Mouse (Mus musculus) forebrain, embryonic 16.5 days (tissue): ENCODE measurements around the gene Prl2c1. TPM values are rescaled to one million over a fixed set of nuclear protein-coding genes. Genes with fewer than 3 reads are reported as not detected.
"Not testable (repeated sequence)": the region's sequence is repeated elsewhere in the genome, so short reads cannot be mapped to it uniquely, and the experiment has no call there.

ENCODE experiments used
- ATAC-seq: fragments of 200-750 bp; cut with Nextera tagmentation; 2 replicates; pipeline ENCODE4 v1.8.0; 2017; ENCODE audit warnings: mild to moderate bottlenecking, moderate library complexity
- H3K27ac ChIP-seq: fragments of 300-500 bp; sonication (generic); 2 replicates; pipeline ENCODE4 v1.5.1; 2014; ENCODE audit warnings: low read length, control low read depth
- H3K27me3 ChIP-seq: fragments of 300-500 bp; sonication (generic); replicated peaks from 2 replicates; pipeline ENCODE4 v1.6.1; 2014; ENCODE audit warnings: low read length; ENCODE audit not compliant: control insufficient read depth, insufficient read depth
- H3K36me3 ChIP-seq: fragments of 300-500 bp; sonication (generic); 2 replicates; pipeline ENCODE4 v1.6.1; 2014; ENCODE audit not compliant: control insufficient read depth, insufficient read depth
- H3K4me1 ChIP-seq: fragments of 300-500 bp; sonication (generic); replicated peaks from 2 replicates; pipeline ENCODE4 v1.6.1; 2014; ENCODE audit warnings: low read length; ENCODE audit not compliant: control insufficient read depth, insufficient read depth
- H3K4me2 ChIP-seq: fragments of 300-500 bp; sonication (generic); 2 replicates; pipeline ENCODE4 v1.6.1; 2014; ENCODE audit warnings: mild to moderate bottlenecking, low read length, control low read depth
- H3K4me3 ChIP-seq: fragments of 300-500 bp; sonication (generic); replicated peaks from 2 replicates; pipeline ENCODE4 v1.5.1; 2014; ENCODE audit warnings: mild to moderate bottlenecking, low read length, control low read depth
- H3K9ac ChIP-seq: fragments of 300-500 bp; sonication (generic); replicated peaks from 2 replicates; pipeline ENCODE4 v1.6.1; 2014; ENCODE audit warnings: low read depth, low read length, control low read depth
- H3K9me3 ChIP-seq: fragments of 300-500 bp; sonication (generic); 2 replicates; pipeline ENCODE4 v1.6.1; 2016; ENCODE audit warnings: low read length; ENCODE audit not compliant: control insufficient read depth
- WGBS: fragments of 180-500 bp; shearing (Covaris S2); extraction: QIAGEN DNeasy Blood & Tissue Kit; methylation state at CpG from one replicate; pipeline ENCODE4 v1.1.7; 2014; 5-methylcytosine and 5-hydroxymethylcytosine counted together
- polyA plus RNA-seq: library from polyadenylated mRNA; unstranded; fragments of >200 nt; fragmentation: Nextera tagmentation; extraction: Ambion mirVana; gene quantifications from 2 replicates; pipeline ENCODE4 v1.2.1, GENCODE M21; 2015

Gene Prl2c1
- not detected in 2 replicates for polyA plus RNA-seq

DNA sequence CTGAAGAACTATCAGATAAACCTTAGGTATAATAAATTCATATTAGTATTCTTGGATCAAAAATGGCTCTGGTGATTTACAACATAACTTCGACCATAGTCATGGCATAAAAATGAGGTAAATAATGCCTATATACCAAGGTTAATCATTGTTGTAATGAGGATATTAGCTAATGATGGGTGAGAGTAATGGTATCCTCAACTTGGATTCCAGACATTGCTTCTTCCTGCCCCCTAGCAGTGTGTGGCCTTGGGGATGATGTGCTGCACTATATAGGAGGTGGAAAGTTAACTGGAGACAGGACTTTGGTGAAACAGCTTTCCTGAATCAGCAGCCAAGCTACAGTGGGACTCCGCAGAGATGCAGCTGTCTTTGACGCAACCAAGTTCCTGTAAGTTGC is at the start of gene Prl2c1:
Gene Prl2c1 (plus strand): TSS at position 301 of the 400 bp plus-strand sequence.
- Histone ChIP-seq H3K4me3 (no peak within 1 kb of the TSS), H3K9me3 (no peaks in the 10 kb centered on the region), H3K4me2 (no peak within 1 kb of the TSS), H3K36me3 (no peaks in the 10 kb centered on the region), H3K4me1 (no peaks in the 10 kb centered on the region), H3K27me3 (no peaks in the 10 kb centered on the region), H3K9ac (no peak within 1 kb of the TSS), H3K27ac (no peak within 1 kb of the TSS)
- no peak for ATAC-seq
- WGBS = 93% methylated on average over 3 of the region's 3 CpGs

DNA sequence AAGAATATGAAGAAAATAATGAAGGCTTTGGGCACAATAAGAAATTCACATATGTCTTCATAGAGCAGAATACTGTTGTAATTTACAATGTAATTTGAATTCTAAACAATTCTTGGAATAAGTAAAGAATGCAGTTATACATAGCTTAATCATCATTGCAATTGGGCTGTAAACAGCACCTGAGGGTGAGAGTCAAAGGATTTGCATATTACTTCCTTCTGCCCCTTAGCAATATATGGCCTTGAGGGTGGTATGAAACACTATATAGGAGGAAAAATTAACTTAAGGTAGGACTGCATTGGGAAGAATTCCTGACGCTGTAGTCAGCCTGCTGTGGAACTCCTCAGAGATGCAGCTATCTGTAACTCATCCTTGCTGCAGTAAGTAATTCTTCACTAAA is 47.8 kb upstream of the Prl2c1 start, which contains the start of gene Prl2a1:
Gene Prl2a1 (plus strand): TSS at position 301 of the 400 bp plus-strand sequence.
- Histone ChIP-seq H3K27me3 (no peaks in the 10 kb centered on the region), H3K27ac (no peak within 1 kb of the TSS), H3K9me3 (no peaks in the 10 kb centered on the region), H3K4me2 (no peak within 1 kb of the TSS), H3K36me3 (no peaks in the 10 kb centered on the region), H3K4me1 (no peaks in the 10 kb centered on the region), H3K4me3 (no peak within 1 kb of the TSS), H3K9ac (no peak within 1 kb of the TSS)
- no peak for ATAC-seq
- 83% methylated on average over 1 of the region's 1 CpGs for WGBS

DNA sequence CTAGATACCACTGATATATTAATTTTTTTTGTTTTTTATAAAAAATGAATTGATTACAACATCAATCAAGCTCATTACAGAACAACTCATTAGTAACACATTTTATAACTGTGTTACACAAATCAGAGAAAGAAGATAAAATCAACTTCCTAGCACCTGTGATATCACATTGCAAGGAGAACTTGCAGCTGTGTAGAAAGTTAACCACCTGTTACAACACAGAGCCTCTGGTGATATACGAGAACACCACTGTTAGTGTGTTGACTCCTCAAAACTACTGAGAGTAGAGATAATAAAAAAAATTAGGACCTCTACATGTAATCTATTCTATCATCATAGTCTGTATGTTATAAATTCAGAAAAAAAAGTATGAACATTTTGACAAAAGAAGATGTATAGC is 46.4 kb upstream of the Prl2c1 start:
- no peaks in the 10 kb centered on the region for H3K36me3 ChIP-seq
- H3K4me3 ChIP-seq = no peak overlapping the region
- H3K27ac ChIP-seq = no peak overlapping the region
- H3K4me2 ChIP-seq = no peak overlapping the region
- H3K27me3 ChIP-seq = no peaks in the 10 kb centered on the region
- no peaks in the 10 kb centered on the region for H3K4me1 ChIP-seq
- ATAC-seq = no peak
- H3K9ac ChIP-seq = no peak overlapping the region
- no peaks in the 10 kb centered on the region for H3K9me3 ChIP-seq
- WGBS = 94% methylated on average over 1 of the region's 1 CpGs

DNA sequence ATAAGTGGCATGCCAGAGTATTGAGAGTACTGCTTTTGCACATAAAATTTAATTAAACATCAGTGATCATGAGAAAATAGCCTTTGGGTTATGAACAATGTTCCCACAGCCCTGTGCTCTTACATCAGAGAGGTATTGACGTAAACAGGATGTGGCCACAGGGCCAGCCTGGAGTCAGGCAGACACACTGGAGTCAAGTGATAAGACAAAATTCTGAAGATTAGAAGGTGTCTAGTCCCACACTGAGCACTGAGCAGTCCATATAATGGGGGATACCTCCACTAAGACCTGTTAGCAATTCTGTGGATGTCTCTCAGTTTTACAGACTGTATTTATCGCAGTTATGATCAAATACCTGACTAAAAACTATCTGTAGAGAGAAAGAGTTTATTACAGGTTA is 55.1 kb downstream of the Prl2c1 start:
- H3K4me2 ChIP-seq, H3K36me3 ChIP-seq, ATAC-seq, H3K27ac ChIP-seq, H3K4me3 ChIP-seq, H3K4me1 ChIP-seq, H3K9ac ChIP-seq, H3K9me3 ChIP-seq, H3K27me3 ChIP-seq: not testable (repeated sequence)
- 96% methylated on average over 2 of the region's 2 CpGs for WGBS

Other genes starting within 250 kb of the Prl2c1 start
- gene Prl7b1, start 238.8 kb upstream of the Prl2c1 start, polyA plus RNA-seq = not detected in 2 replicates
- gene Prl7a1, start 206.8 kb upstream of the Prl2c1 start, polyA plus RNA-seq = not detected in 2 replicates
- not detected in 2 replicates for gene Prl7a2, start 181.3 kb upstream of the Prl2c1 start, polyA plus RNA-seq
- gene Prl7d1, start 132.6 kb upstream of the Prl2c1 start, polyA plus RNA-seq = not detected in 2 replicates
- gene Prl7c1, start 68.5 kb upstream of the Prl2c1 start, polyA plus RNA-seq = not detected in 2 replicates
- gene Prl2a1, start 47.7 kb upstream of the Prl2c1 start, polyA plus RNA-seq = not detected in 2 replicates
- not detected in 2 replicates for gene Prl4a1, start 166.9 kb downstream of the Prl2c1 start, polyA plus RNA-seq